Mouse (Mus musculus): ENCODE data around the gene Cenpa. TPM values are rescaled to one million over a fixed set of nuclear protein-coding genes. Genes with fewer than 3 reads are reported as not detected.
A peak's percentile ranks its signal among the peaks of the same experiment; 100 is the strongest.
"Not testable (repeated sequence)": the region's sequence is repeated elsewhere in the genome, so short reads cannot be mapped to it uniquely, and the experiment has no call there.

Gene Cenpa
- polyA plus RNA-seq, 1 experiment = 187 TPM

GRCm38 (mm10) chr5:30674001-30674400 is 7.4 kb downstream of the Cenpa start:
- H3K27ac ChIP-seq (ENCODE audit: control insufficient read depth, insufficient read depth, low read depth, low read length, poor library complexity) = no peak overlapping the region
- TF ChIP-seq POLR2A (IDR thresholded peaks at IDR 0.05; ENCODE audit: borderline replicate concordance, control insufficient read depth, low read depth, low read length) (no peak), CTCF (IDR thresholded peaks at IDR 0.05; ENCODE audit: control insufficient read depth, insufficient read depth, low read length) (no peak)
- H3K4me3 ChIP-seq (replicated peaks; ENCODE audit: control insufficient read depth, low read depth, low read length) = no peak overlapping the region
- WGBS = 86% methylated on average over 7 of the region's 7 CpGs
- no peaks in the 10 kb centered on the region; the same call in 1 of the 2 replicates for H3K4me1 ChIP-seq (ENCODE audit: control insufficient read depth, insufficient read depth, low read length)

GRCm38 (mm10) chr5:30676800-30677199 is 10.2 kb downstream of the Cenpa start:
- Histone ChIP-seq H3K4me1 (ENCODE audit: control insufficient read depth, insufficient read depth, low read length) (no peaks in the 10 kb centered on the region), H3K27ac (ENCODE audit: control insufficient read depth, insufficient read depth, low read depth, low read length, poor library complexity) (no peak overlapping the region), H3K4me3 (replicated peaks; ENCODE audit: control insufficient read depth, low read depth, low read length) (no peak overlapping the region)
- TF ChIP-seq CTCF (IDR thresholded peaks at IDR 0.05; ENCODE audit: control insufficient read depth, insufficient read depth, low read length) (no peak), POLR2A (IDR thresholded peaks at IDR 0.05; ENCODE audit: borderline replicate concordance, control insufficient read depth, low read depth, low read length) (no peak)
- WGBS = 88% methylated on average over 7 of the region's 7 CpGs

- H3K4me1 ChIP-seq (ENCODE audit: control insufficient read depth, insufficient read depth, low read length); H3K27ac ChIP-seq (ENCODE audit: control insufficient read depth, insufficient read depth, low read depth, low read length, poor library complexity); H3K4me3 ChIP-seq (replicated peaks; ENCODE audit: control insufficient read depth, low read depth, low read length): not testable (repeated sequence)
- WGBS = 86% methylated on average over 3 of the region's 3 CpGs
These were observed 11.5 kb downstream of the Cenpa start for GRCm38 (mm10) chr5:30678069-30678468.

- H3K4me3 ChIP-seq (replicated peaks; ENCODE audit: control insufficient read depth, low read depth, low read length) = no peak overlapping the region
- TF ChIP-seq POLR2A (IDR thresholded peaks at IDR 0.05; ENCODE audit: borderline replicate concordance, control insufficient read depth, low read depth, low read length) = no peak
- no peak for TF ChIP-seq CTCF (IDR thresholded peaks at IDR 0.05; ENCODE audit: control insufficient read depth, insufficient read depth, low read length)
- 91% methylated on average over 4 of the region's 4 CpGs for WGBS
- H3K27ac ChIP-seq (ENCODE audit: control insufficient read depth, insufficient read depth, low read depth, low read length, poor library complexity) = no peak overlapping the region
- no peaks in the 10 kb centered on the region for H3K4me1 ChIP-seq (ENCODE audit: control insufficient read depth, insufficient read depth, low read length)
These were observed 12.2 kb downstream of the Cenpa start for GRCm38 (mm10) chr5:30678722-30679296.

GRCm38 (mm10) chr5:30679593-30679992 is 13.0 kb downstream of the Cenpa start:
- no peak for TF ChIP-seq POLR2A (IDR thresholded peaks at IDR 0.05; ENCODE audit: borderline replicate concordance, control insufficient read depth, low read depth, low read length)
- TF ChIP-seq CTCF (IDR thresholded peaks at IDR 0.05; ENCODE audit: control insufficient read depth, insufficient read depth, low read length) = no peak
- no peak overlapping the region for H3K27ac ChIP-seq (ENCODE audit: control insufficient read depth, insufficient read depth, low read depth, low read length, poor library complexity)
- H3K4me1 ChIP-seq (ENCODE audit: control insufficient read depth, insufficient read depth, low read length) = no peaks in the 10 kb centered on the region
- WGBS = 49% methylated on average over 5 of the region's 5 CpGs
- no peak overlapping the region for H3K4me3 ChIP-seq (replicated peaks; ENCODE audit: control insufficient read depth, low read depth, low read length)

GRCm38 (mm10) chr5:30681970-30682369 is 15.4 kb downstream of the Cenpa start:
- 91% methylated on average over 5 of the region's 5 CpGs for WGBS
- no peak for TF ChIP-seq POLR2A (IDR thresholded peaks at IDR 0.05; ENCODE audit: borderline replicate concordance, control insufficient read depth, low read depth, low read length)
- no peak for TF ChIP-seq CTCF (IDR thresholded peaks at IDR 0.05; ENCODE audit: control insufficient read depth, insufficient read depth, low read length)
- Histone ChIP-seq H3K27ac (ENCODE audit: control insufficient read depth, insufficient read depth, low read depth, low read length, poor library complexity) (no peak overlapping the region), H3K4me1 (ENCODE audit: control insufficient read depth, insufficient read depth, low read length) (no peaks in the 10 kb centered on the region), H3K4me3 (replicated peaks; ENCODE audit: control insufficient read depth, low read depth, low read length) (no peak overlapping the region)

GRCm38 (mm10) chr5:30682967-30683600 is 16.5 kb downstream of the Cenpa start:
- H3K4me1 ChIP-seq (ENCODE audit: control insufficient read depth, insufficient read depth, low read length) = no peaks in the 10 kb centered on the region
- H3K4me3 ChIP-seq (replicated peaks; ENCODE audit: control insufficient read depth, low read depth, low read length) = no peak overlapping the region
- TF ChIP-seq CTCF (IDR thresholded peaks at IDR 0.05; ENCODE audit: control insufficient read depth, insufficient read depth, low read length) = peak; percentile 50
- no peak for TF ChIP-seq POLR2A (IDR thresholded peaks at IDR 0.05; ENCODE audit: borderline replicate concordance, control insufficient read depth, low read depth, low read length)
- no peak overlapping the region for H3K27ac ChIP-seq (ENCODE audit: control insufficient read depth, insufficient read depth, low read depth, low read length, poor library complexity)

- no peaks in the 10 kb centered on the region for H3K4me1 ChIP-seq (ENCODE audit: control insufficient read depth, insufficient read depth, low read length)
- H3K27ac ChIP-seq (ENCODE audit: control insufficient read depth, insufficient read depth, low read depth, low read length, poor library complexity) = no peak overlapping the region
- WGBS = 73% methylated on average over 3 of the region's 3 CpGs
- peak; percentile 25; the same call in 1 of the 2 replicates for TF ChIP-seq CTCF (IDR thresholded peaks at IDR 0.05; ENCODE audit: control insufficient read depth, insufficient read depth, low read length)
- no peak for TF ChIP-seq POLR2A (IDR thresholded peaks at IDR 0.05; ENCODE audit: borderline replicate concordance, control insufficient read depth, low read depth, low read length)
- H3K4me3 ChIP-seq (replicated peaks; ENCODE audit: control insufficient read depth, low read depth, low read length) = no peak overlapping the region
These were observed 17.4 kb downstream of the Cenpa start for GRCm38 (mm10) chr5:30683993-30684392.

- H3K27ac ChIP-seq (ENCODE audit: control insufficient read depth, insufficient read depth, low read depth, low read length, poor library complexity) = no peak overlapping the region
- WGBS = 56% methylated on average over 3 of the region's 3 CpGs
- no peaks in the 10 kb centered on the region; the same call in 1 of the 2 replicates for H3K4me1 ChIP-seq (ENCODE audit: control insufficient read depth, insufficient read depth, low read length)
- TF ChIP-seq CTCF (IDR thresholded peaks at IDR 0.05; ENCODE audit: control insufficient read depth, insufficient read depth, low read length) (peak; percentile 41; the same call in 1 of the 2 replicates), POLR2A (IDR thresholded peaks at IDR 0.05; ENCODE audit: borderline replicate concordance, control insufficient read depth, low read depth, low read length) (no peak)
- H3K4me3 ChIP-seq (replicated peaks; ENCODE audit: control insufficient read depth, low read depth, low read length) = no peak overlapping the region
These were observed 20.2 kb downstream of the Cenpa start for GRCm38 (mm10) chr5:30686781-30687180.

Data from bone marrow, adult 2 months (tissue).